Mouse (Mus musculus): ENCODE data around the gene Sprr3. TPM values are rescaled to one million over a fixed set of nuclear protein-coding genes. Genes with fewer than 3 reads are reported as not detected.
"Not testable (repeated sequence)": the region's sequence is repeated elsewhere in the genome, so short reads cannot be mapped to it uniquely, and the experiment has no call there.

The Sprr3 gene
- total and polyA plus RNA-seq, 2 experiments from 2014 or later: not detected

DNA sequence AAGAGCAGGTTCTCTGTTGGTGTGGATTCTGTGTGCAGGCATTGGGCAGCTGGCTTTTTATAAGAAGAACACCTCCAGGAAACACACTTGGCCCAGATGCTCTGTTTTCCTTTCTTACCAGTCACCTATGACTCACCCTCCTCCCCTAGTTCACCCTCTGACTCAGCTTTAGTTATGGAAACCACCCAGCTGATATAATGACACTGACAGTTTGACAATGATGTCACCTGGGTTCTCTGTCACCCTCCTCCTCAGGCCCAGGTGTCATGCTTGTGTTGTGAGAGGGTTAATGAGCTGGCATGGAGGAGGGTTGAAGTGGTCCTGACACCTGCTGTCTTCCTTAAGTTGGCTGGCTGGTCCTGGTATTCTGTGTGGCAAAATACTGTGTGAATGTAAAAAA is 27.3 kb upstream of the Sprr3 start, which contains the start of gene Sprr1a:
Gene Sprr1a (minus strand): TSS at position 33 of the 400 bp plus-strand sequence.
- Histone ChIP-seq H3K4me2 (ENCODE audit: low read depth, low read length) (no peak within 1 kb of the TSS), H3K9ac (replicated peaks; ENCODE audit: low read depth, low read length) (no peak within 1 kb of the TSS), H3K27ac (ENCODE audit: low read depth) (no peak within 1 kb of the TSS), H3K27me3 (ENCODE audit: control insufficient read depth, insufficient read depth, low read length) (no peaks in the 10 kb centered on the region), H3K9me3 (replicated peaks; ENCODE audit: control insufficient read depth, low read length) (no peaks in the 10 kb centered on the region), H3K4me3 (ENCODE audit: low read depth, low read length) (no peak within 1 kb of the TSS), H3K4me1 (ENCODE audit: control insufficient read depth, insufficient read depth) (no peaks in the 10 kb centered on the region), H3K36me3 (replicated peaks; ENCODE audit: control insufficient read depth, insufficient read depth, low read length) (no peaks in the 10 kb centered on the region)
- no peak for ATAC-seq (ENCODE audit: insufficient read depth, low read depth)
- no peak for DNase-seq (ENCODE audit: low spot score)
- TF ChIP-seq CTCF (IDR thresholded peaks at IDR 0.05; ENCODE audit: low read depth) (no peak), EP300 (IDR thresholded peaks at IDR 0.05; ENCODE audit: low read depth) (no peak)

DNA sequence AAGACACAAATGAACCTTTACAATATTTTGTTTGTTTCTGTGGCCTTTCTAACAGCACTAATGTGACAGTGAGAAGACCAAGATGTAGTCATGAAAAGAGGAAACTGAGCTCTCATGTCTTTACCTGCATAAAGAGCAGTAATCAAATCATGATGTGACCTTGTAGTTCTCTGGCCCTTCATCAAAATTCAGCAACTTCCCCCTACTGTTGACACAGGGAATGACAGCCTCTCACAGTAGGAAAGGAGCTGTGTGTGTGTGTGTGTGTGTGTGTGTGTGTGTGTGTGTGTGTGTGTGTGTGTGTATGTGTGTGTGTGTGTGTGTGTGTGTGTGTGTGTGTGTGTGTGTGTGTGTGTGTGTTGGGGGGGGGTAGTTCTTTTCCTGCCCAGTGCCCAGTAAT is 22.7 kb upstream of the Sprr3 start:
- peak; percentile 34 for TF ChIP-seq CTCF (IDR thresholded peaks at IDR 0.05; ENCODE audit: low read depth)
- not testable (repeated sequence) for ATAC-seq (ENCODE audit: insufficient read depth, low read depth); H3K36me3 ChIP-seq (replicated peaks; ENCODE audit: control insufficient read depth, insufficient read depth, low read length); H3K4me1 ChIP-seq (ENCODE audit: control insufficient read depth, insufficient read depth); DNase-seq (ENCODE audit: low spot score); H3K9ac ChIP-seq (replicated peaks; ENCODE audit: low read depth, low read length); H3K27me3 ChIP-seq (ENCODE audit: control insufficient read depth, insufficient read depth, low read length); H3K4me2 ChIP-seq (ENCODE audit: low read depth, low read length); H3K9me3 ChIP-seq (replicated peaks; ENCODE audit: control insufficient read depth, low read length); H3K27ac ChIP-seq (ENCODE audit: low read depth); H3K4me3 ChIP-seq (ENCODE audit: low read depth, low read length)

DNA sequence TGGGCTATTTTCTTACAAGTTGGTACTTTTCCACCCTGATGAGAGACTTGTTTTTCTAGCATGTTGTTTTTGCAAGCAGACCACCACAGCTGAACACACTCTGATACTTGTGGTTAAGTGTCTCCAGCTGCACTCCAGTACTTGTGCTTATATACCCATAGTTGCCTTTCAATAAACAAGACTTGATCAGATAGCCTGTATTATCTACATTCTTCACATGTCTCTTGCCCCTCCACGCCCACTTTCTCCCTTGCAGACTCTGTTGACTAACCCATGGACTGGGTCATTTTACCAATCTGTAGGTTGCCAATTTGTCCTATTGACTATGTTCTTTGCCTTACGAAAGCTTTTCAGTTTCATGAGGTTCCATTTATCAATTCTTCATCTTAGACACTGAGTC is 11.6 kb upstream of the Sprr3 start:
- no peak for TF ChIP-seq EP300 (IDR thresholded peaks at IDR 0.05; ENCODE audit: low read depth)
- no peak for TF ChIP-seq CTCF (IDR thresholded peaks at IDR 0.05; ENCODE audit: low read depth)
- Histone ChIP-seq H3K4me1 (ENCODE audit: control insufficient read depth, insufficient read depth) (no peaks in the 10 kb centered on the region), H3K4me3 (ENCODE audit: low read depth, low read length) (no peak overlapping the region), H3K27ac (ENCODE audit: low read depth) (no peak overlapping the region), H3K36me3 (replicated peaks; ENCODE audit: control insufficient read depth, insufficient read depth, low read length) (no peaks in the 10 kb centered on the region), H3K9me3 (replicated peaks; ENCODE audit: control insufficient read depth, low read length) (no peaks in the 10 kb centered on the region), H3K27me3 (ENCODE audit: control insufficient read depth, insufficient read depth, low read length) (no peaks in the 10 kb centered on the region), H3K4me2 (ENCODE audit: low read depth, low read length) (no peak overlapping the region), H3K9ac (replicated peaks; ENCODE audit: low read depth, low read length) (no peak overlapping the region)
- WGBS: 81% methylated on average over 2 of the region's 2 CpGs
- DNase-seq (ENCODE audit: low spot score): no peak
- no peak for ATAC-seq (ENCODE audit: insufficient read depth, low read depth)

DNA sequence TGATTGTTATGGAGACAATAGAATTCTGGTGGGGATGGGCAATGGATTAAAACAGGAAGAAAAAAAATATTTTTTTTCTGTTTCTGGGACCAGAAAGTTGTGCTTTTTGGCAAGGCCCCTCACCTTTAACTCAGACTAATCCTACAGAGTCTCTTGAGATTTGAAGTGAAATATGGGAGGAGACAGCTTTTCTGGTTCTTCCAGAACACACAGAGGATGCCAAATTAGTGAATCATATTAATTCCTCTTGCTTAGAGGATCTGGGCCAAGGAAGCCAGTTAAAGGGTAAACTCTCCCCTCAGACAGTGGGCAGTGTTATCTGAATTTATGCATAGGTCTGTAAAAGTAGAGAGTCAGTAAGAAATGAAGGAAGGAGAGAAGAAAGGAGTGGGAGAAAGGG is 8.9 kb upstream of the Sprr3 start:
- no peaks in the 10 kb centered on the region for H3K36me3 ChIP-seq (replicated peaks; ENCODE audit: control insufficient read depth, insufficient read depth, low read length)
- no peaks in the 10 kb centered on the region for H3K27me3 ChIP-seq (ENCODE audit: control insufficient read depth, insufficient read depth, low read length)
- ATAC-seq (ENCODE audit: insufficient read depth, low read depth): no peak
- no peak overlapping the region for H3K9ac ChIP-seq (replicated peaks; ENCODE audit: low read depth, low read length)
- H3K4me1 ChIP-seq (ENCODE audit: control insufficient read depth, insufficient read depth): no peaks in the 10 kb centered on the region
- H3K27ac ChIP-seq (ENCODE audit: low read depth): no peak overlapping the region
- H3K4me3 ChIP-seq (ENCODE audit: low read depth, low read length): no peak overlapping the region
- TF ChIP-seq EP300 (IDR thresholded peaks at IDR 0.05; ENCODE audit: low read depth) (no peak), CTCF (IDR thresholded peaks at IDR 0.05; ENCODE audit: low read depth) (no peak)
- H3K9me3 ChIP-seq (replicated peaks; ENCODE audit: control insufficient read depth, low read length): no peaks in the 10 kb centered on the region
- H3K4me2 ChIP-seq (ENCODE audit: low read depth, low read length): no peak overlapping the region
- DNase-seq (ENCODE audit: low spot score): no peak

DNA sequence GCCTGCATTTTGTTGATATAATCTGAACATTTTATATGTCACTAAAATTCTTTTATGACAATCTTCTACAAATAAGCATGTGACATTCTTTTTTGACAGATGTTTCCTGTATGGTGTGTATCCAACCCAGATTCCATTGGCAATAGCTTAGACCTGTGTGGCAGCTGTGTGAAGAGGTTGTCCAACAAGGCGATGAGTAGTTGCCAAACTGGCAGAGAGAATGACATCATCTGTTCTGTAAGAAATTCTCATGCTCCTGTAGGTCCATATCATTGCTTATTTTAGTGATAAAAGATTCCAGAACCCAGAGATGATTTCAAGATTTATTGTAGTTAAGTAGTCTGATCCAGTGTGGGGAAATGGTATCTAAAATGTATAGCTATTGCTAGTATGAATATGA is 8.1 kb upstream of the Sprr3 start:
- Histone ChIP-seq H3K4me1 (ENCODE audit: control insufficient read depth, insufficient read depth) (no peaks in the 10 kb centered on the region), H3K27me3 (ENCODE audit: control insufficient read depth, insufficient read depth, low read length) (no peaks in the 10 kb centered on the region), H3K4me3 (ENCODE audit: low read depth, low read length) (no peak overlapping the region), H3K4me2 (ENCODE audit: low read depth, low read length) (no peak overlapping the region), H3K9me3 (replicated peaks; ENCODE audit: control insufficient read depth, low read length) (no peaks in the 10 kb centered on the region), H3K27ac (ENCODE audit: low read depth) (no peak overlapping the region), H3K9ac (replicated peaks; ENCODE audit: low read depth, low read length) (no peak overlapping the region), H3K36me3 (replicated peaks; ENCODE audit: control insufficient read depth, insufficient read depth, low read length) (no peaks in the 10 kb centered on the region)
- WGBS: 53% methylated on average over 1 of the region's 1 CpGs
- no peak for DNase-seq (ENCODE audit: low spot score)
- no peak for ATAC-seq (ENCODE audit: insufficient read depth, low read depth)
- no peak for TF ChIP-seq CTCF (IDR thresholded peaks at IDR 0.05; ENCODE audit: low read depth)
- no peak for TF ChIP-seq EP300 (IDR thresholded peaks at IDR 0.05; ENCODE audit: low read depth)

DNA sequence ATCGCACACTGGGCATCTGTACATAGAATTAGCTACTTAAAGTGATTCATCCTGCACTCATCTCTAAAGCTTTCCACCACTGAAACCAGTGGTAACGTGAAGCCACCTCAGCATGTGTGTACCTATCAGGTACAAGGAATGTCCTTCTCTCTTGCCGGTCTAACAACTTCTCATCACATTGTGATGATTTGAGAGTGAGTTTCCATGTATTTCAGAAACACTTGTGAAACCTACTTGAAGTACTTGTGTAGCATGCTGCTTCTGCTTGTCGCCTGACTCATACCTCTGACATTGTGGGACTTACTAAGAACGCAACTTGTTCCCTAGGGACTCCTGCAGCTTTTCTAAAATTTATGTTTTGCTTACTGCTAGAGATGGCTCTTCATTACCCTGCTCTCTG is 3.4 kb downstream of the Sprr3 start:
- Histone ChIP-seq H3K9ac (replicated peaks; ENCODE audit: low read depth, low read length) (no peak overlapping the region), H3K4me1 (ENCODE audit: control insufficient read depth, insufficient read depth) (no peaks in the 10 kb centered on the region), H3K9me3 (replicated peaks; ENCODE audit: control insufficient read depth, low read length) (no peaks in the 10 kb centered on the region), H3K4me2 (ENCODE audit: low read depth, low read length) (no peak overlapping the region), H3K36me3 (replicated peaks; ENCODE audit: control insufficient read depth, insufficient read depth, low read length) (no peaks in the 10 kb centered on the region), H3K4me3 (ENCODE audit: low read depth, low read length) (no peak overlapping the region), H3K27ac (ENCODE audit: low read depth) (no peak overlapping the region), H3K27me3 (ENCODE audit: control insufficient read depth, insufficient read depth, low read length) (no peaks in the 10 kb centered on the region)
- whole genome bisulfite sequencing: 51% methylated on average over 5 of the region's 5 CpGs
- no peak for DNase-seq (ENCODE audit: low spot score)
- no peak for TF ChIP-seq EP300 (IDR thresholded peaks at IDR 0.05; ENCODE audit: low read depth)
- TF ChIP-seq CTCF (IDR thresholded peaks at IDR 0.05; ENCODE audit: low read depth): no peak
- ATAC-seq (ENCODE audit: insufficient read depth, low read depth): no peak
